Mouse (Mus musculus) neural tube, embryonic 14.5 days (tissue): ENCODE results near the gene Osbpl10. TPM values are rescaled to one million over a fixed set of nuclear protein-coding genes. Genes with fewer than 3 reads are reported as not detected.

ENCODE experiments used
- ATAC-seq: fragments of 200-750 bp; cut with Nextera tagmentation; 2 replicates; pipeline ENCODE4 v1.8.0; 2017; ENCODE audit warnings: low read depth, mild to moderate bottlenecking, moderate TSS enrichment, moderate library complexity
- H3K27ac ChIP-seq: fragments of 300-500 bp; sonication (generic); 2 replicates; pipeline ENCODE4 v1.5.1; 2014; ENCODE audit warnings: low read depth, mild to moderate bottlenecking, control low read depth, low read length, moderate library complexity, mixed read lengths
- H3K27me3 ChIP-seq: fragments of 300-500 bp; sonication (generic); 2 replicates; pipeline ENCODE4 v1.6.1; 2014; ENCODE audit warnings: low read length; ENCODE audit not compliant: control insufficient read depth, insufficient read depth
- H3K36me3 ChIP-seq: fragments of 300-500 bp; sonication (generic); 2 replicates; pipeline ENCODE4 v1.6.1; 2014; ENCODE audit warnings: low read length, mixed read lengths; ENCODE audit not compliant: control insufficient read depth, insufficient read depth
- H3K4me1 ChIP-seq: fragments of 300-500 bp; sonication (generic); 2 replicates; pipeline ENCODE4 v1.6.1; 2014; ENCODE audit warnings: low read length; ENCODE audit not compliant: control insufficient read depth, insufficient read depth
- H3K4me2 ChIP-seq: fragments of 300-500 bp; sonication (generic); 2 replicates; pipeline ENCODE4 v1.6.1; 2014; ENCODE audit warnings: mild to moderate bottlenecking, low read depth, low read length, control low read depth
- H3K4me3 ChIP-seq: fragments of 300-500 bp; sonication (generic); 2 replicates; pipeline ENCODE4 v1.5.1; 2014; ENCODE audit warnings: low read depth, low read length, control low read depth, mixed read lengths
- H3K9ac ChIP-seq: fragments of 300-500 bp; sonication (generic); replicated peaks from 2 replicates; pipeline ENCODE4 v1.6.1; 2014; ENCODE audit warnings: low read depth, mild to moderate bottlenecking, control low read depth, low read length, mixed read lengths
- H3K9me3 ChIP-seq: fragments of 300-500 bp; sonication (generic); 2 replicates; pipeline ENCODE4 v1.6.1; 2016; ENCODE audit warnings: low read length; ENCODE audit not compliant: control insufficient read depth
- WGBS: fragments of 180-500 bp; shearing (Covaris S2); extraction: QIAGEN DNeasy Blood & Tissue Kit; methylation state at CpG from one replicate; pipeline ENCODE4 v1.1.7; 2014; 5-methylcytosine and 5-hydroxymethylcytosine counted together
- polyA plus RNA-seq: library from polyadenylated mRNA; unstranded; fragments of >200 nt; fragmentation: Nextera tagmentation; extraction: Ambion mirVana; gene quantifications from 2 replicates; pipeline ENCODE4 v1.2.1, GENCODE M21; 2014

Osbpl10 gene
- polyA plus RNA-seq, 1 experiment from 2014 or later: 3.3 TPM

DNA sequence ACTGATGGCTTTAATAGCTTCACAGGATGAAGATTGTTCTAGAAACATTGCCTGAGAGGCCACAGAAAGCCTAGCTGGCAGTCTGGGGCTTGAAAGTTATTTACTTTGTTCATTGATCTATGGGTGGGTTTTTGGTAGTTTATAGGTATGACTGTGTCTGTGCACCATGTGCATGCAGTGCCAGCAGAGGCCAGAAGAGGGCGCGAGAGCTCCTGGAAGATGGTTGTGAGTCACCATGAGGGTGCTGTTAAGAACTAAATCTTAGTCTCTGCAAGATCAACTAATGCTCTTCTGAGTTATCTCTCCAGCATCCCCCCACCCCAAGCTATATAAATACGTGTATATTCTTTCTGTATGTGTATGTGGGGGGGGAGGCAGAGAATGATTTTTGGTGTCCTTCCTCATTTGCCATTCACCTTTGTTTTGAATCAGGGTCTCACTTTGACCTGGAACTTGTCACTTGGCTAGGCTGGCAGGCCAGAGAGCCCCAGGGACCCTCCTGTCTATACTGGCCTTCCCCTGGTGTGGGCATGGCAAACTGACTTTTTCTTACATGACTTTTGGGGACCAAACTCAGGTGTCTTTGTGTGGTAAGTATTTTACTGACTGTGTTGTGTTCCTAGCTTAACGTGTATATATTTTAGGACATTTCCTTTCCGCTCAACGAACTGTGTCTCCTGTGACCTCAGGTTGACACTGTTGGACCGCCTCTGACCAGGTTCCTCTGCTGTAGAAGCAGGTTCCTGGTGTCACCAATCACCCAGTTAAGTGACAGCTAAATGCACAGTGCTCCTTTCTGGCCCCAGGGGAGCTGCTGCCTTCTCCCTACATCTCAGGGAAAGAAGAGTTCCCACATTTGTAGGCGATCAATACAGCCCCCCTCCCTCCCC is 65.8 kb downstream of the Osbpl10 start:
- Histone ChIP-seq H3K27ac (no peak overlapping the region), H3K4me3 (no peak overlapping the region), H3K36me3 (no peaks in the 10 kb centered on the region), H3K27me3 (no peaks in the 10 kb centered on the region), H3K4me1 (0 out of 2 replicates have a peak, but pooled peaks cover under 1% of the 10 kb centered on the region), H3K9me3 (no peaks in the 10 kb centered on the region), H3K4me2 (no peak overlapping the region), H3K9ac (no peak overlapping the region)
- ATAC-seq: no peak
- WGBS: 78% methylated on average over 8 of the region's 8 CpGs

DNA sequence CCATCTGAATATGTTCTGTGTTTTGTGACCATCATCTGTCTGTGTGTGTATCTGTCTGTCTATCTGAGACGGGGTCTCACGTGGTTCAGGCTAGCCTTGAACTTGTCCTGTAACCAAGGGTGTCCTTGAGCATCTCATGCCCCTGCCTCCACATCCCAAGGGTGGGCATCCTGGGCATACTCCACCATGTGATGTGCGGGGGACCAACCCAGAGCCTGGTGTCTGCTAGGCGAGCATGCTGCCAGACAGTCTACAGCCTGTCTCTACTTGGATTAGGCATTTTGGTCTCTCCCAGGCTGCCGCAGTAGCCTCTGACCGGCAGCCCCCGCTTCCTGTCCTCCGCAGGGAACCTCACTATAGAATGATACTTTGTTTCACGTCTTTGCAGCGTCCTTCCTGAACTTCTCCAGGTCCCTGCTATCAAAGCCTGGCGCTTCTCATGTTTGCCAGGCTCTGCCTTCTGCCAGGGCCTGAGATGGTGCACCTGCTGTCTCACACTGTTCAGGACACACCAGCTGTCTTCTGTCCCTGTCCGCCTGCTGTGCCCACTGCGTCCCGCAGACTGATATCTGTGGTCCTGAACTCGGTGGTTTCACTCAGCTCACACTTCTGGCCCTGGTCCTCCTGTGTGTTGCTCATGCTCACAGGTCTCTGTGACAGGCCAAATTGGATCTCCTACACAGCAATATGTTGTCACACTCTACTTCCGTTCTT is 66.9 kb downstream of the Osbpl10 start:
- H3K4me1 ChIP-seq: no peaks in the 10 kb centered on the region
- no peak overlapping the region for H3K9ac ChIP-seq
- no peak for ATAC-seq
- H3K27ac ChIP-seq: no peak overlapping the region
- H3K27me3 ChIP-seq: no peaks in the 10 kb centered on the region
- H3K4me3 ChIP-seq: no peak overlapping the region
- no peak overlapping the region for H3K4me2 ChIP-seq
- H3K9me3 ChIP-seq: no peaks in the 10 kb centered on the region
- WGBS: 60% methylated on average over 16 of the region's 16 CpGs
- H3K36me3 ChIP-seq: no peaks in the 10 kb centered on the region

DNA sequence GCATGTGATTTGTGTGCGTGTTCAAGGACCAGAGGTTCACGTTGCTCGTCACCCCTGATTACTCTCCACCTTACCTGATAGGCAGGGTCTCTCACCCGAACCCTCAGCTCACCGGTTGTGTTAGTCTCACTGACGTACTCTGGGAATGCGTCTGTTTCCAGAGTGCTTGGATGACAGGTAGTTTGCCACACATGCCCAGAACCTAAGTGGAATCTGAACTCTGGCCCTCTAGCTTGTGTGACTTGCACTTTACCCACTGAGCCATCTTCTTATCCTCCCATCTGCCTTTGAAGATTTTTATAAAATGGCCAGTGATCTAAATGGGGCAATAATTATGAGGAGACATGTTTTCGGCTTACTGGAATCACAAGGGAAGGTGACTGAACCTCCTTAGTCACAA is 68.3 kb downstream of the Osbpl10 start:
- H3K4me2 ChIP-seq: no peak overlapping the region
- H3K36me3 ChIP-seq: no peaks in the 10 kb centered on the region
- no peak overlapping the region for H3K9ac ChIP-seq
- H3K9me3 ChIP-seq: no peaks in the 10 kb centered on the region
- WGBS: 90% methylated on average over 8 of the region's 8 CpGs
- H3K4me1 ChIP-seq: no peaks in the 10 kb centered on the region
- no peak overlapping the region for H3K27ac ChIP-seq
- H3K4me3 ChIP-seq: no peak overlapping the region
- H3K27me3 ChIP-seq: no peaks in the 10 kb centered on the region
- no peak for ATAC-seq

DNA sequence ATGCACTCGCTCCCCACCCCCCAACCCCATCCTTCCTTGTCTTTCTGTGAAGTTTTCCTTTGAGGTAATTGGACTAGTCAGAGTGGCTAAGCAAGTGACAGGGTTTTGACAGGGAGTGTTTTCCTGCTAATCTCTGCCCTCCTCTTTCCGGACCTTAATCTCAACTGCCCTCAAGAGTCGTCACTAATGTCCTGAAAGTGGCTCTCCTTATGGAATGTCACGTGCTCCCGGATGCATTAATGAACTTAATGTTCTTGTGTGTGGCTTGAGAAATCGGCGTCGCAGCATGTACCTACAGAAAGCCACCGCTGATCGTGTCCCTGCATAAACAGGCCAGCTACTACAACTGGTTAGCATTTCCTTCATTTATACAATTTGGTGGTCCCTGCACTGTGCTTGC is 70.0 kb downstream of the Osbpl10 start:
- no peak for ATAC-seq
- Histone ChIP-seq H3K4me2 (no peak overlapping the region), H3K27ac (no peak overlapping the region), H3K9me3 (no peaks in the 10 kb centered on the region), H3K27me3 (no peaks in the 10 kb centered on the region), H3K4me3 (no peak overlapping the region), H3K9ac (no peak overlapping the region), H3K36me3 (no peaks in the 10 kb centered on the region), H3K4me1 (no peaks in the 10 kb centered on the region)
- WGBS: 67% methylated on average over 10 of the region's 10 CpGs

DNA sequence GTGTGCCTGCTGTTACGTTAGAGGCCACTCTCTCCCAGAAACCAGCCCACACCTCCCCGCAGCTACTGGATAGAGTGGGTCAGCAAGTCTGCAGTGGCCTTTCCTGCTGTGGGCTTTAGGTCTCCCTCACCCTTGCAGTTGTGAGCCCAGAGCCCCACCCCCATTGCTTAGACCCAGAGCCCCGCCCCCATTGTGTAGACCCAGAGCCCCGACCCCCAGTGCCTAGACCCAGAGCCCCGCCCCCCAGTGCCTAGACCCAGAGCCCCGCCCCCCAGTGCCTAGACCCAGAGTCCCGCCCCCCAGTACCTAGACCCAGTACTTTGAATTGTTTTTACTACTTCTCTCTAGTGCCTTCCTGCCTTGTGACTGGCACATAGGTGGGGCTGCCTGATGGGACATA is 70.5 kb downstream of the Osbpl10 start:
- H3K4me2 ChIP-seq: no peak overlapping the region
- no peak overlapping the region for H3K4me3 ChIP-seq
- no peaks in the 10 kb centered on the region for H3K27me3 ChIP-seq
- no peaks in the 10 kb centered on the region for H3K4me1 ChIP-seq
- H3K27ac ChIP-seq: no peak overlapping the region
- no peaks in the 10 kb centered on the region for H3K9me3 ChIP-seq
- H3K9ac ChIP-seq: no peak overlapping the region
- H3K36me3 ChIP-seq: no peaks in the 10 kb centered on the region
- 62% methylated on average over 7 of the region's 7 CpGs for WGBS
- ATAC-seq: no peak

DNA sequence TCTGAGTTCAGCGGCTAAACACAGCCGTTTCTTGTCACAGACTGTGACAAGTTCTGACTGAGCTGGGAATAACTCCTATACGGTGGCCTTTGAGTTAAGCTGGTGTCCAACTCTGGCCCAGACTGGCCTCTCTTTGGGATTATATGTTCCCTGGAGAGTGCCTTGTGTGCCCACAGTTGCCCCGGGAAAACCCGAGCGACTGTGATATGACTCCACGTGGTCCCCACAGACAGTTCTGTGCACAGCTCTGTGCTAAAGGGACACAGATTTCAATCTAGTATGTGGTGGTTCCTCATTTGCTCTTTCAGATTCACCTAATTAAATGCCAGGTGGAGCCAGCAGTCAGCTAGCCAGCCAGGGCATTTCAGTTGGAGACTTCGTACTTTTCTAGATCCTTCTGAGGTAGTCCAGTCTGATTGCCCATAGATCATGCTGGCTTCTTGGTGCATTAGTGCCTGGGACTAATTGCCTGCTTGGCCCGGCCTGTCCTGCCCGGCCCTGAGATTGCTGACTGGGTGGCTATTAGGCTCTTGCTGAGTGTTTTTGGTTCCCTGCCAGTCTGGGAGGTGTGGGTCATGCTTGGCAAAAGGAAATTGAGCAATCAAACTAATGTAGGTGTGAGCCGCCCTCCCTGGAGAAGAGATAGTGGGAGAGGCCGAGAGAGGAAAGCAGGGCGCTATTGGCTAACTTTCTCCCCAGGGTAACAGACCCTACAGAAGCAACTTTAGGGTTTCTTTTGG is 71.8 kb downstream of the Osbpl10 start:
- Histone ChIP-seq H3K4me2 (no peak overlapping the region), H3K9me3 (no peaks in the 10 kb centered on the region), H3K4me1 (peaks cover 6% of the 10 kb centered on the region; the same call in 1 of the 2 replicates), H3K9ac (no peak overlapping the region), H3K4me3 (no peak overlapping the region), H3K27me3 (no peaks in the 10 kb centered on the region), H3K27ac (0 out of 2 replicates have a peak overlapping the region, but pooled peaks have one; percentile 18), H3K36me3 (no peaks in the 10 kb centered on the region)
- peak; percentile 17; the same call in 1 of the 2 replicates for ATAC-seq
- 67% methylated on average over 13 of the region's 13 CpGs for WGBS

DNA sequence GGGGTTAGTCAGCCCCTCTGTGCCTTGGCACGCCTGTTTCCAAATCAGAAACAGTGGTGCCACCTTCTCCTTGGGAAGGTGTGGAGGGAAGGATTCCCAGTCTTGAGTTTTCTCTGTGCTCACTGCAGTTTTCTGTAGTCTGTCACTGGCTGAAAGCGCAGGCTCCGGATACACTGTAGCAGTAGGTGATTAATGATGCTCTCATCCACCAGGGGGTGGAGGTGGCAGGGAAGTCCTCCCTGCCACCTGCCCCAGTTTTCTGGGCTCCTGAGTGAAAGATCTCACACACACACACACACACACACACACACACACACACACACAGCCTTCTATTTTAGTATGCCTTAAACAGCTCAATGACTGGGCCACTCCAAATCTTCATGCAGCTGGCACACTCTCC is 73.6 kb downstream of the Osbpl10 start:
- WGBS: 70% methylated on average over 3 of the region's 3 CpGs
- no peak for ATAC-seq
- H3K27me3 ChIP-seq: no peaks in the 10 kb centered on the region

DNA sequence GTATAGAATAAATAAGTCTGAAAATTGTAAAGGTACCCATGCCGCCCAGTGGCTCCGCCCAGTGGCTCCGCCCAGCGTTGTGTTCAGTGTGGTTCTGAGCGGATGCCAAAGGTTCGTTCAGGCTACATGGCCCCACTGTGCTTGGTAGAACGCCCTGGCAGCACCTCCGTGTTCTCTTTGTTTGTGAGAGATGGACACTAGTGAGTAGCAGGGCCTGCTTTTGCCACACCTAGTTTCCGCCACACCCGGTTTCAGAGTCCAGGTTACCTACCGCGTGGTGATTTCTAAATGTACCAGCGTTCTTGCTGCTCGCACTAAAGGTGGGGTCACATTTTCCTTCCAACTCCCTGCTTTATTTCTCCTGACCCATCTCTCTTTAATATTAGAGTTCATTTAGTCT is 75.4 kb downstream of the Osbpl10 start:
- no peaks in the 10 kb centered on the region for H3K27me3 ChIP-seq
- H3K4me3 ChIP-seq: no peak overlapping the region
- H3K9me3 ChIP-seq: no peaks in the 10 kb centered on the region
- H3K4me1 ChIP-seq: peaks cover 6% of the 10 kb centered on the region; the same call in 1 of the 2 replicates
- H3K27ac ChIP-seq: no peak overlapping the region
- no peaks in the 10 kb centered on the region for H3K36me3 ChIP-seq
- H3K4me2 ChIP-seq: no peak overlapping the region
- no peak overlapping the region for H3K9ac ChIP-seq
- WGBS: 94% methylated on average over 14 of the region's 14 CpGs
- ATAC-seq: no peak

More for the DNA sequence above, 73.6 kb downstream of the Osbpl10 start:
- no peaks in the 10 kb centered on the region for H3K36me3 ChIP-seq
- peaks cover 6% of the 10 kb centered on the region; the same call in 1 of the 2 replicates for H3K4me1 ChIP-seq
- H3K27ac ChIP-seq: no peak overlapping the region
- no peak overlapping the region for H3K4me3 ChIP-seq
- no peak overlapping the region for H3K4me2 ChIP-seq
- no peak overlapping the region for H3K9ac ChIP-seq
- H3K9me3 ChIP-seq: no peaks in the 10 kb centered on the region
